Mouse (Mus musculus) CH12.LX (cell line): ENCODE data around the gene Frs3. TPM values are rescaled to one million over a fixed set of nuclear protein-coding genes. Genes with fewer than 3 reads are reported as not detected.
A peak's percentile ranks its signal among the peaks of the same experiment; 100 is the strongest.

Experiments used
- DNase-seq: peaks from one replicate; pipeline ENCODE4 v3.0.0-alpha.2; 2013; ENCODE audit errors: extremely low read depth
- H3K27ac ChIP-seq: 2 replicates; pipeline ENCODE4 v1.5.1; 2012; ENCODE audit warnings: low read depth, mild to moderate bottlenecking, control low read depth, moderate library complexity; ENCODE audit not compliant: insufficient read depth
- H3K27me3 ChIP-seq: replicated peaks from 2 replicates; pipeline ENCODE3; 2012; ENCODE audit warnings: inconsistent platforms
- H3K36me3 ChIP-seq, 2 experiments: replicated peaks in 1 of 2; 2 replicates each; pipeline versions ENCODE3 to v1.6.1; 2012; ENCODE audit warnings: inconsistent platforms in 1 of 2, low read length in 1 of 2, mild to moderate bottlenecking in 1 of 2, mixed read lengths in 1 of 2, moderate library complexity in 1 of 2; ENCODE audit not compliant: control insufficient read depth in 1 of 2, insufficient read depth in 1 of 2
- H3K4me1 ChIP-seq, 2 experiments: 2 replicates each; pipeline ENCODE4 v1.6.1; 2012; ENCODE audit warnings: inconsistent platforms in 1 of 2, moderate library complexity in 1 of 2; ENCODE audit not compliant: insufficient read depth in 2 of 2, control insufficient read depth in 1 of 2
- H3K4me2 ChIP-seq: 2 replicates; pipeline ENCODE4 v1.6.1; 2012; ENCODE audit warnings: low read depth, mild to moderate bottlenecking, control low read depth; ENCODE audit not compliant: poor library complexity, insufficient read depth, severe bottlenecking
- H3K4me3 ChIP-seq, 3 experiments: fragments of 150-350 bp in 1 of 3; sonication (generic) in 1 of 3; replicated peaks in 1 of 3; 2 replicates each; pipeline versions ENCODE3 to v1.5.1; 2011 to 2012; ENCODE audit warnings: low read depth in 2 of 3, low read length in 2 of 3, mild to moderate bottlenecking in 2 of 3, moderate library complexity in 2 of 3, control low read depth in 1 of 3, improper control_type of control experiment in 1 of 3, inconsistent platforms in 1 of 3, mixed read lengths in 1 of 3; ENCODE audit not compliant: poor library complexity in 1 of 3
- H3K79me2 ChIP-seq: replicated peaks from 2 replicates; pipeline ENCODE4 v1.6.1; 2012; ENCODE audit warnings: mild to moderate bottlenecking, moderate library complexity; ENCODE audit not compliant: control insufficient read depth, poor library complexity, insufficient read depth, severe bottlenecking; ENCODE audit errors: extremely low read depth
- H3K9ac ChIP-seq: 2 replicates; pipeline ENCODE4 v1.6.1; 2012; ENCODE audit warnings: low read depth, mild to moderate bottlenecking, control low read depth, moderate library complexity; ENCODE audit not compliant: insufficient read depth
- H3K9me3 ChIP-seq: replicated peaks from 2 replicates; pipeline ENCODE3; 2012; ENCODE audit warnings: low read length, inconsistent platforms, mixed read lengths
- BHLHE40 ChIP-seq: IDR thresholded peaks from 2 replicates; pipeline ENCODE4 v1.6.1; 2011; ENCODE audit warnings: mild to moderate bottlenecking, low read depth, low read length, improper control_type of control experiment
- CHD1 ChIP-seq: IDR thresholded peaks from 2 replicates; pipeline ENCODE4 v1.6.1; 2012; ENCODE audit warnings: low read depth, low read length, improper control_type of control experiment, inconsistent platforms
- CHD2 ChIP-seq: IDR thresholded peaks from 2 replicates; pipeline ENCODE4 v1.6.1; 2011; ENCODE audit warnings: low read length, improper control_type of control experiment
- E2F4 ChIP-seq: IDR thresholded peaks from 2 replicates; pipeline ENCODE4 v1.6.1; 2011; ENCODE audit warnings: low read depth, low read length, improper control_type of control experiment; ENCODE audit not compliant: insufficient replicate concordance
- ELF1 ChIP-seq: IDR thresholded peaks from 2 replicates; pipeline ENCODE4 v1.6.1; 2014; ENCODE audit warnings: low read depth, mild to moderate bottlenecking, inconsistent platforms, low read length, improper control_type of control experiment
- EP300 ChIP-seq: IDR thresholded peaks from 2 replicates; pipeline ENCODE4 v1.6.1; 2011; ENCODE audit warnings: low read length, improper control_type of control experiment
- ETS1 ChIP-seq: conservative IDR thresholded peaks from 2 replicates; pipeline ENCODE4 v1.6.1; 2012; ENCODE audit warnings: low read depth, mild to moderate bottlenecking, inconsistent platforms, low read length, improper control_type of control experiment, moderate library complexity
- GABPA ChIP-seq: IDR thresholded peaks from 2 replicates; pipeline ENCODE4 v1.6.1; 2012; ENCODE audit warnings: low read depth, low read length, improper control_type of control experiment, inconsistent platforms; ENCODE audit not compliant: insufficient replicate concordance
- HCFC1 ChIP-seq: IDR thresholded peaks from 2 replicates; pipeline ENCODE4 v1.6.1; 2012; ENCODE audit warnings: low read depth, mild to moderate bottlenecking, inconsistent platforms, low read length, improper control_type of control experiment
- IRF4 ChIP-seq: IDR thresholded peaks from 2 replicates; pipeline ENCODE4 v1.6.1; 2014; ENCODE audit warnings: low read depth, mild to moderate bottlenecking, inconsistent platforms, low read length, improper control_type of control experiment
- JUN ChIP-seq: IDR thresholded peaks from 2 replicates; pipeline ENCODE4 v1.6.1; 2011; ENCODE audit warnings: low read depth, mild to moderate bottlenecking, low read length, improper control_type of control experiment, moderate library complexity; ENCODE audit not compliant: insufficient read depth
- JUND ChIP-seq: conservative IDR thresholded peaks from 2 replicates; pipeline ENCODE4 v1.6.1; 2011; ENCODE audit warnings: low read depth, low read length, improper control_type of control experiment
- KAT2A ChIP-seq: IDR thresholded peaks from 2 replicates; pipeline ENCODE4 v1.6.1; 2012; ENCODE audit warnings: low read length, improper control_type of control experiment, inconsistent platforms; ENCODE audit not compliant: insufficient replicate concordance
- MAFK ChIP-seq: IDR thresholded peaks from 2 replicates; pipeline ENCODE4 v1.6.1; 2011; ENCODE audit warnings: low read length, improper control_type of control experiment; ENCODE audit not compliant: insufficient replicate concordance
- MAX ChIP-seq: IDR thresholded peaks from 2 replicates; pipeline ENCODE4 v1.6.1; 2011; ENCODE audit warnings: low read length, improper control_type of control experiment
- MAZ ChIP-seq: IDR thresholded peaks from 2 replicates; pipeline ENCODE4 v1.6.1; 2012; ENCODE audit warnings: low read depth, mild to moderate bottlenecking, inconsistent platforms, low read length, improper control_type of control experiment, moderate library complexity
- MEF2A ChIP-seq: IDR thresholded peaks from 2 replicates; pipeline ENCODE4 v1.6.1; 2014; ENCODE audit warnings: low read depth, mild to moderate bottlenecking, inconsistent platforms, low read length, improper control_type of control experiment, borderline replicate concordance
- MXI1 ChIP-seq: IDR thresholded peaks from 2 replicates; pipeline ENCODE4 v1.6.1; 2011; ENCODE audit warnings: mild to moderate bottlenecking, low read depth, low read length, improper control_type of control experiment
- MYC ChIP-seq: IDR thresholded peaks from 2 replicates; pipeline ENCODE4 v1.6.1; 2011; ENCODE audit warnings: low read depth, mild to moderate bottlenecking, improper control_type of control experiment, low read length
- NELFE ChIP-seq: IDR thresholded peaks from 2 replicates; pipeline ENCODE4 v1.6.1; 2011; ENCODE audit warnings: low read depth, low read length, improper control_type of control experiment
- NRF1 ChIP-seq: IDR thresholded peaks from 2 replicates; pipeline ENCODE4 v1.6.1; 2014; ENCODE audit warnings: low read depth, mild to moderate bottlenecking, inconsistent platforms, low read length, improper control_type of control experiment, moderate library complexity
- PAX5 ChIP-seq: IDR thresholded peaks from 2 replicates; pipeline ENCODE4 v1.6.1; 2012; ENCODE audit warnings: low read length, inconsistent platforms, mixed read lengths
- POLR2A ChIP-seq: IDR thresholded peaks from 2 replicates; pipeline ENCODE4 v1.6.1; 2011; ENCODE audit warnings: low read depth, mild to moderate bottlenecking, improper control_type of control experiment, low read length
- POLR2AphosphoS2 ChIP-seq: IDR thresholded peaks from 2 replicates; pipeline ENCODE4 v1.6.1; 2011; ENCODE audit warnings: low read depth, low read length, improper control_type of control experiment
- RAD21 ChIP-seq: IDR thresholded peaks from 2 replicates; pipeline ENCODE4 v1.6.1; 2011; ENCODE audit warnings: low read depth, mild to moderate bottlenecking, low read length, improper control_type of control experiment, moderate library complexity
- RCOR1 ChIP-seq: conservative IDR thresholded peaks from 2 replicates; pipeline ENCODE4 v1.6.1; 2012; ENCODE audit warnings: low read depth, mild to moderate bottlenecking, inconsistent platforms, low read length, improper control_type of control experiment
- SIN3A ChIP-seq: IDR thresholded peaks from 2 replicates; pipeline ENCODE4 v1.6.1; 2012; ENCODE audit warnings: low read length, improper control_type of control experiment, inconsistent platforms
- SMC3 ChIP-seq: IDR thresholded peaks from 2 replicates; pipeline ENCODE4 v1.6.1; 2011; ENCODE audit warnings: low read depth, low read length, improper control_type of control experiment
- TBP ChIP-seq: conservative IDR thresholded peaks from 2 replicates; pipeline ENCODE4 v1.6.1; 2011; ENCODE audit warnings: low read depth, low read length, improper control_type of control experiment
- TCF12 ChIP-seq: IDR thresholded peaks from 2 replicates; pipeline ENCODE4 v1.6.1; 2014; ENCODE audit warnings: low read depth, mild to moderate bottlenecking, inconsistent platforms, low read length, improper control_type of control experiment
- UBTF ChIP-seq: IDR thresholded peaks from 2 replicates; pipeline ENCODE4 v1.6.1; 2012; ENCODE audit warnings: low read depth, mild to moderate bottlenecking, inconsistent platforms, low read length, improper control_type of control experiment, moderate library complexity
- USF1 ChIP-seq: IDR thresholded peaks from 2 replicates; pipeline ENCODE4 v1.6.1; 2014; ENCODE audit warnings: low read depth, mild to moderate bottlenecking, inconsistent platforms, low read length, improper control_type of control experiment
- USF2 ChIP-seq: conservative IDR thresholded peaks from 2 replicates; pipeline ENCODE4 v1.6.1; 2011; ENCODE audit warnings: low read depth, low read length, improper control_type of control experiment
- ZC3H11A ChIP-seq: IDR thresholded peaks from 2 replicates; pipeline ENCODE4 v1.6.1; 2012; ENCODE audit warnings: low read depth, mild to moderate bottlenecking, inconsistent platforms, low read length, improper control_type of control experiment
- ZKSCAN1 ChIP-seq: IDR thresholded peaks from 2 replicates; pipeline ENCODE4 v1.6.1; 2012; ENCODE audit warnings: low read depth, inconsistent platforms, low read length, improper control_type of control experiment, borderline replicate concordance
- ZMIZ1 ChIP-seq: IDR thresholded peaks from 2 replicates; pipeline ENCODE4 v1.6.1; 2012; ENCODE audit warnings: low read depth, mild to moderate bottlenecking, inconsistent platforms, low read length, improper control_type of control experiment
- ZNF384 ChIP-seq: IDR thresholded peaks from 2 replicates; pipeline ENCODE4 v1.6.1; 2012; ENCODE audit warnings: low read depth, low read length, improper control_type of control experiment, inconsistent platforms
- dilution Hi-C: fragments of 300-500 bp; cut with MboI; formaldehyde crosslinking; loops from 2 replicates; pipeline ENCODE4 v1.14.3; 2020; ENCODE audit warnings: low sequenced_read_pairs; ENCODE audit not compliant: extremely low pct_unique_long_range_greater_than_20kb, extremely low pct_ligation_motif_present
- in situ Hi-C: fragments of 300-500 bp; cut with MboI; formaldehyde crosslinking; loops from 3 replicates; pipeline ENCODE4 v1.14.3; 2019; ENCODE audit warnings: low sequenced_read_pairs, low pct_ligation_motif_present, low pct_unique_long_range_greater_than_20kb, mixed read lengths
- polyA plus RNA-seq: library from polyadenylated mRNA; unstranded; fragments of >175 nt; gene quantifications from 2 replicates; pipeline ENCODE4 v1.2.1, GENCODE M21; 2012; ENCODE audit warnings: low read depth; ENCODE audit not compliant: insufficient read length
- total RNA-seq, 2 experiments: library from RNA; depleted of rRNA; stranded (reverse); fragments of 300-350 nt in 1 of 2; fragments of >200 nt in 1 of 2; gene quantifications; 2 replicates each; pipeline ENCODE4 v1.2.3; 2012 to 2014

Gene Frs3
- total and polyA plus RNA-seq, 3 experiments, result 0.54 to 2.9 (median 0.67) TPM

DNA sequence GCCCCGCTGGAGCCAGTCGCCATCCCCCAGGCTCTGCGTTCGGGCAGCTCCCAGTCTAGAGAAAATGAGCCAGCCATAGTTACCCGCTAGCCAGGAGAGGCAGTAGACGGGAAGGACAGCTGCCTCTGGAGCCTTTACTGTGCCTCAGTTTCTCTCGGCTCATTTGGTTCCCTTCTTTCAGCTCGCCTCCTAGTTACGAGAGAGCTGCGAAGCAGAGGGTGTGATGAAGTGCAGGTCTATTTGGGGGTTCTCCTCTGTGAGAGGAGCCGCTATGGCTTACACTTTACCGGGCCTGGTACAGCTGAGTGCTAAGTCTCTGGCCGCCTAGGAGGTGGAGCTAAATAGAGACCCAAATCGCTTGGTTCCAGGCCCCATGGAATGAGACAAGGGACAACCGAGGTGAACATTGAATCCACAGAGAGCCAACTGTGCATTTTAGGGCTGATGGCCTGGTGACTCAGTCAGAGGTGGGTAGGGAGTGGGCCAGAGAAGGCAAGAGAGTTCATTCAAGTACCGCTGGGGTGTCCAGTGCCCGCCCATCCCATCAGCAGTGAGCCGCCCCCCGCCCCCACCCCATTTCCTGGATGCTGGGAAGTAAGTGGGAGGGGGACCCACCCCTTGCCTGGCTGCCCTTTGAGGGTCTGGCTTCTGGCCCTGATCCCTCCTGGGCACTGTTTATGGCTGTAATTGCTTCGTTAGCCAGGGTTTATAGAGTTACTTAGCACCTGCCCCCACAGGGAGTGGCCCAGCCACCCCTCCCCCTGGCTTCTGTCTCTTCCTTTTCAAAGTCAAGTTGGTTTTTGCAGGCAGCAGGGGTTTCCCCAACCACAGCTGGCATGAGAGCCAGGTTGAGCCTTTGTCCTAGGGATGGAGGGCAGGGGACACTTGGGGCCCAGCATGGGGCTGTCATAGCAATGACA, 50.3 kb downstream of the Frs3 start:
- H3K4me3 ChIP-seq, result peak overlapping the region; percentile 72 to 87 (median 79)
- dilution Hi-C loops, result no loop called here
- H3K79me2 ChIP-seq, result peaks cover 29% of the 10 kb centered on the region
- peaks cover 12 to 37% of the 10 kb centered on the region in 2 experiments for H3K4me1 ChIP-seq
- in situ Hi-C loops, result no loop called here
- peak; percentile 92 for DNase-seq
- H3K27me3 ChIP-seq, result no peaks in the 10 kb centered on the region
- peaks cover 10% of the 10 kb centered on the region for H3K9me3 ChIP-seq
- peaks cover 1 to 23% of the 10 kb centered on the region in 2 experiments for H3K36me3 ChIP-seq
- peak overlapping the region; percentile 98 for H3K9ac ChIP-seq
- H3K4me2 ChIP-seq, result peak overlapping the region; percentile 78
- H3K27ac ChIP-seq, result peak overlapping the region; percentile 99
- TF ChIP-seq ETS1 (peak; percentile 90), SMC3 (no peak; the same call in 1 of the 2 replicates), IRF4 (peak; percentile 77), JUND (no peak), MAFK (no peak), HCFC1 (no peak; the same call in 1 of the 2 replicates), ZNF384 (no peak), POLR2A (peak; percentile 88), UBTF (no peak), KAT2A (0 out of 2 replicates have a peak, but pooled peaks have one; percentile 41), PAX5 (no peak), ZC3H11A (no peak), MAZ (peak; percentile 83), CHD1 (peak; percentile 96), USF1 (no peak), RAD21 (no peak; the same call in 1 of the 2 replicates), ELF1 (0 out of 2 replicates have a peak, but pooled peaks have one; percentile 39), NRF1 (no peak; the same call in 1 of the 2 replicates), TCF12 (peak; percentile 96), BHLHE40 (peak; percentile 73), RCOR1 (peak; percentile 68; the same call in 1 of the 2 replicates), GABPA (no peak), JUN (no peak), MEF2A (peak; percentile 70; the same call in 1 of the 2 replicates), ZKSCAN1 (no peak), POLR2AphosphoS2 (peak; percentile 59; the same call in 1 of the 2 replicates), NELFE (peak; percentile 56), MXI1 (peak; percentile 53), E2F4 (no peak), USF2 (no peak), SIN3A (peak; percentile 81), CHD2 (peak; percentile 93), MYC (peak; percentile 46; the same call in 1 of the 2 replicates), ZMIZ1 (no peak; the same call in none of the 2 replicates), TBP (peak; percentile 94), MAX (peak; percentile 51), EP300 (peak; percentile 79)
